Mouse (Mus musculus): ENCODE measurements around the gene Matk. TPM values are rescaled to one million over a fixed set of nuclear protein-coding genes. Genes with fewer than 3 reads are reported as not detected.
A peak's percentile ranks its signal among the peaks of the same experiment; 100 is the strongest.

The Matk gene
- polyA plus RNA-seq, 1 experiment from 2014 or later, result 3.4 TPM

DNA sequence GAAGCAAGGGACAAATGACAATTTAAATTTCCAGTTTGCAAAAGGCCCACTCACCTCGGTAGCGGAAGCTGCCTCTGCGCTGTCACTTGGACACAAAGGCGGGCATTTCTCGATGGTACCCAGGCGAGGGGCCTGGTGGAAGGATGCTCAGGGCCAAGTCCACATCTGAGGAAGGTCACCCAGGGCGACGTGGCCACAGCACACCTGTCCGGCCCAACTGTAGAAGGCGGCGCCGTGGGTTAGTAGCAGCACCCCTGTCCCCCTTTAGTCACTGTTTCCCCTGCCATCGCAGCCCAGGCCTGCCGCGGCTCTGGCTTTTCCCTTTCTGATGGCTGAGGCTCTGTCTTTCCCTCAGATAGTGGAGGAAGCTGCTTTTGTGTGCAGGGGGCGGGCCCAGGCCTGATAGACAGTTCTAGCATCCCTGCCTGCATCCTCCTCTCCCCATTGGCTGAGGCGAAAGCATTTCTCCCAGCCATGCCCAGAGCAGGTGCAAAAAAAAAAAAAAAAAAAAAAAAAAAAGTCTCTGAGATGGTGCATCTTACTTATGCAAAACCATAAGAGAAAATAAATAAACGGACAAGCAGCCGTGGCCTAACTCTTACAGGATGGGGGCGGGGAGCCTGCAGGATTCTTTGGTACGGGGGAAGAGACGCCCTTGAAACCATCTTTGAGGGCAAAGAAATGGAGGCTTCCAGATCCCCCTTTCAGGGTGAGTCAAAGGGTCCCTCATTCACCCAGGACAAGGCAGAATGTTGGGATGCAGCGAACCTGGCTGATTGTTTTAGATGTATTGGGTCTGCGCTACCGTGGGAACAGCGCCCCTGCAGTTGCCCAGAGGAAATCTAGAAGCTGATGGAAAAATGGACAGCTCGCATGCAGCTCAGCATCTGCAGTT lies 22.1 kb upstream of the Matk start, which contains the start of gene Atcay:
Gene Atcay (minus strand): TSS at position 396 of the 895 bp plus-strand sequence.
- no peak for ATAC-seq (ENCODE audit: insufficient read depth, low FRiP score, low read depth)
- no peak within 1 kb of the TSS for H3K9ac ChIP-seq

DNA sequence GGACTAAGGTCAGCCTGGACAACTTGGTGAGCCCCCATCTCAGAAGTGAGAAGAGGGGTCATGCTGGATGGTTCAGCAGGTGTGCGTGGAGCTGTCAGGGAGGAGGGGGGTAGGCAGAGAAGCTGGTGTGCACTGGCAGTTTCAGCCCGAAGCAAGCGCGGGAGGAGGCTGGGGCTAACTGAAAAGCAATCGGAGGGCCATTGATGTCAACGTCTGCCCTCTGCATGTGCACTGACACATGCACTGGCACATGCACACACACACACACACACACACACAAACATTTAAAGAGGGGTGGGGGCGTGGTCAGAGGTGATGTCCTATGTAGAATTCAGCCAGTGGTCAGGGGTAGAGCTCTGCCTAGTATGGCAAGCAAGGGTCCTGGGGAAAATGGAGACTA lies 21.3 kb upstream of the Matk start:
- no peak overlapping the region for H3K27ac ChIP-seq
- H3K36me3 ChIP-seq, result no peaks in the 10 kb centered on the region
- no peak overlapping the region for H3K4me3 ChIP-seq (replicated peaks)
- no peak for ATAC-seq (ENCODE audit: insufficient read depth, low FRiP score, low read depth)
- WGBS, result 56% methylated on average over 7 of the region's 7 CpGs
- H3K4me1 ChIP-seq, result peaks cover 10% of the 10 kb centered on the region
- H3K9me3 ChIP-seq, result no peaks in the 10 kb centered on the region
- H3K9ac ChIP-seq, result no peak overlapping the region
- H3K27me3 ChIP-seq (replicated peaks), result peaks cover 31% of the 10 kb centered on the region
- no peak overlapping the region for H3K4me2 ChIP-seq

More for the DNA sequence above, 22.1 kb upstream of the Matk start, which contains the start of gene Atcay:
- peak within 1 kb of the TSS; percentile 35 for H3K4me2 ChIP-seq
- H3K4me1 ChIP-seq, result peaks cover 10% of the 10 kb centered on the region
- H3K4me3 ChIP-seq (replicated peaks), result 0 out of 2 replicates have a peak within 1 kb of the TSS, but pooled peaks have one; percentile 11
- 12% methylated on average over 27 of the region's 27 CpGs for WGBS
- no peaks in the 10 kb centered on the region for H3K36me3 ChIP-seq
- H3K27me3 ChIP-seq (replicated peaks), result peaks cover 31% of the 10 kb centered on the region
- H3K27ac ChIP-seq, result no peak within 1 kb of the TSS
- no peaks in the 10 kb centered on the region for H3K9me3 ChIP-seq

DNA sequence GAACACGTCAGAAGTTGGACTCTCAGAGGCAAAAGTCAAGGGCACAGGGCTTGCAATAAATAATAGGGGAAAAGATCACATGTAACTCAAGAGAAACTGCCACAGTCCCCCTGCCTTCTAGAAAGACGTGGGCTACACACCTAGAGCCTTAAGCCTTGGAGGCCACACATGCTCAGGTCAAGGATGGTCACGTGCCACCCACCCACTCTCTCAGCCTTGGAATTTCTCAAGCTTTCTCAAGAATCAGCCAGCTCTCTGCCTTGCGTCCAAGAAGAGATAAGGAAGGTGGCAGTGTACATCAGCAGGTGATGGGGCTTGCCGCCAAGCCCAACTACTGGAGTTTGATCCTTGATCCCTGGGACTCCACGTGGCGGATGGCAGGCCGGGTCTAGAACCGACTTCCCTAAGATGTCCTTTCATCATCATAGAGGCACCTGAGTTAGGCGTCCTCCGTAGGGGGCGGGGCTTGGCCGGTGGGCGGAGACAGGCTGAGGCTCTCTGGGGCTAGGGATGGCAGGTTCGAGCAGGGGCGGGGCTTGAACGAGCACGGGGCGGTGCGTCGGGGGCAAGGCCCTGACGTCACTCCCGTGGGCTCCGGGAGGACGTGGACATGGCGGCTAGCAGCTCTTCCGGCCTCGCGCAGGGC lies 20.0 kb upstream of the Matk start, which contains the start of gene Zfr2:
Gene Zfr2 (plus strand): TSS at position 576 of the 646 bp plus-strand sequence.
- no peaks in the 10 kb centered on the region for H3K9me3 ChIP-seq
- H3K4me2 ChIP-seq, result peak within 1 kb of the TSS; percentile 65
- peak; percentile 89 for ATAC-seq (ENCODE audit: insufficient read depth, low FRiP score, low read depth)
- H3K36me3 ChIP-seq, result no peaks in the 10 kb centered on the region
- H3K27ac ChIP-seq, result no peak within 1 kb of the TSS
- peak within 1 kb of the TSS; percentile 78 for H3K4me3 ChIP-seq (replicated peaks)
- peaks cover 31% of the 10 kb centered on the region for H3K27me3 ChIP-seq (replicated peaks)
- H3K4me1 ChIP-seq, result peaks cover 10% of the 10 kb centered on the region
- 6% methylated on average over 29 of the region's 29 CpGs for WGBS
- H3K9ac ChIP-seq, result peak within 1 kb of the TSS; percentile 65

DNA sequence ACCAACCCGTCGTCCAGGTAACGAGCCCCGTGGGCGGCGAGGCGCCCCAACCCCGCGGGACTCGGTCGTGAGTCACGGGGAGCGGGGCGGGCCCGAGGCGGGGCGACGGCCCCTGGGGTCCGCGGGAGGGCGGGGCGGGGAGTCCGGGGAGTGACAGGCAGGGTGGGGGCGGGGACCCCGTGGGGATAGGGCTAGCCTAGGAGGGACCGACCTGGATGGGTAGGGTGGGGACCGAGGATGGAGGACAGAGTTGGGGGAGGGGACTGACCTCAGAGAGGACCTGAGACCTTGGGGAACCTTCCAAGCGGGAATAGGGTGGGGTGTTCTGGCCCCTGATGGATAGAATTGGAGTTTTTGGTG lies 19.5 kb upstream of the Matk start:
- H3K4me2 ChIP-seq, result peak overlapping the region; percentile 65
- no peaks in the 10 kb centered on the region for H3K36me3 ChIP-seq
- H3K27me3 ChIP-seq (replicated peaks), result peaks cover 30% of the 10 kb centered on the region
- no peaks in the 10 kb centered on the region for H3K9me3 ChIP-seq
- ATAC-seq (ENCODE audit: insufficient read depth, low FRiP score, low read depth), result peak; percentile 67; the same call in 1 of the 2 replicates
- peaks cover 10% of the 10 kb centered on the region for H3K4me1 ChIP-seq
- WGBS, result under 1% methylated on average over 28 of the region's 28 CpGs
- H3K9ac ChIP-seq, result peak overlapping the region; percentile 65
- peak overlapping the region; percentile 78 for H3K4me3 ChIP-seq (replicated peaks)
- H3K27ac ChIP-seq, result no peak overlapping the region

DNA sequence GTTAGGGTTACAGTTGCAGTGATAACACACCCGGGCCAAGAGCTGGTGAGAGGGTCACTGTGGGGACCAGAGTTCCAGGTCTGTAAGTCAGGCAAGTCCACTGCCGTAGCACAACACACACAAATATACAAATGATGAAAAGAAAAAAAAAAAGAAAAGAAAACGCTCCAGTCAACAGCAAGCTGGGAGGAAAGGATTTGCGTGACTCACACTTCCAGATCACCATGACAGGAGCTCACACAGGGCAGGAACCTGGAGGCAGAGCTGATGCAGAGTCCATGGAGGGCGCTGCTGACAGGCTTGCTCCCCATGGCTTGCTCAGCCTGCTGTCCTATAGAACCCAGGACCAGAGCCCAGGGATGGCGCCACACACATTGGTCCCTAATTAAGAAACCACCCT lies 18.5 kb upstream of the Matk start:
- Histone ChIP-seq H3K4me1 (peaks cover 10% of the 10 kb centered on the region), H3K9ac (no peak overlapping the region), H3K4me3 (replicated peaks) (no peak overlapping the region), H3K4me2 (peak overlapping the region; percentile 65; the same call in 1 of the 2 replicates), H3K36me3 (no peaks in the 10 kb centered on the region), H3K9me3 (no peaks in the 10 kb centered on the region), H3K27me3 (replicated peaks) (peaks cover 23% of the 10 kb centered on the region), H3K27ac (no peak overlapping the region)
- WGBS, result 75% methylated on average over 6 of the region's 6 CpGs
- ATAC-seq (ENCODE audit: insufficient read depth, low FRiP score, low read depth), result no peak

DNA sequence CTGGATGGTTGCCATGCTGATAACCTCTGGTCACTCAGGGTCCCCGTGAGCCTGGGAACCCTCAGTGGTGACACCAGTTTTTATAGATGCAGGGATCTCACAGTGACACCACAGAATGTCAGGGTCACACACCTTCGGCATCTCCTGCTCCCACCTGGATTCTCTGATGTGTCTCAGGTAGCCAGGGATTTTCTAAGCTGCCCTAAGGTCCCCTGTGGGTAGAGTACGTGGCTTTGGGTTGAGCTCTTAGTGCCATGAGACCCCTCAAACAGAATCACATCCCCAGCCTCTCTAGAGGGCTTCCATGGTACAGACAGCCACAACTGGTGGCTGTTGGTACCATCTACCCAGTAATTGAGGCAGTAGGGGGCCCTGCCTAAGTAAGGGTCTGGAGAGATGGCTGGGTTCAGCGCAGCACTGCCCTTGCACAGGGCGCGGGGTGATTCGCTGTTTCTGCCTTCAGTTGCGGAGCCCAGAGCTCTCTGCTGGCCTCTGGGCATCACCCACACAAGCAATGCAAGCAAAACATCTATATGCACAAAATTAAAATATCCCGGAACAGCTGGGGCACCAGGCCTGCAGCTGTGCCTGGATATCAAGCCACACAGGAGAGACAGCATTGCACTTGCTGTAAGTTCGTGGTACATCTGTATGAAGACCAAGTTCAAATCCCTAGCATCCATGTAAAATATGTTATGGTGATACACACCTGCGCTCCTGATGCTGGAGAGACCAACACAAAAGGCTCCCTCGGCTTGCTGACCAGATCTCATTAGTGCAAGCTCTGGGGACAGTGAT lies 16.1 kb upstream of the Matk start:
- ATAC-seq (ENCODE audit: insufficient read depth, low FRiP score, low read depth), result no peak

DNA sequence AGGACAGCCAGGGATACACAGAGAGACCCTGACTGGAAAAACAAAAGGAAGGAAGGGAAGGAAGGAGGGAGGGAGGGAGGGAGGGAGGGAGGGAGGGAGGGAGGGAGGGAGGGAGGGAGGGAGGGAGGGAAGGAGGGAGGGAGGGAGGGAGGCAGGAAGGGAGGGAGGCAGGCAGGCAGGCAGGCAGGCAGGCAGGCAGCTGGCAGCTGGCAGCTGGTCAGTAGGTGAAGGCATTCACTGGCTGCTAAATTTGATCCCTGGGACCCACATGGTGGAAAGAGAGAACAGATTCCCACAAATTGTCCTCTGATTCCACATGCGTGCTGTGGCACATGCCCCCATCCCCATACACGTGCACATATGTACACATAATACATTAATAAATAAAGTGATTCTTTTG lies 14.1 kb upstream of the Matk start:
- Histone ChIP-seq H3K9ac (no peak overlapping the region), H3K4me1 (peaks cover 3% of the 10 kb centered on the region; the same call in 1 of the 2 replicates), H3K27me3 (replicated peaks) (peaks cover 21% of the 10 kb centered on the region), H3K4me2 (no peak overlapping the region), H3K4me3 (replicated peaks) (no peak overlapping the region), H3K9me3 (no peaks in the 10 kb centered on the region), H3K27ac (no peak overlapping the region), H3K36me3 (no peaks in the 10 kb centered on the region)
- no peak for ATAC-seq (ENCODE audit: insufficient read depth, low FRiP score, low read depth)
- 77% methylated on average over 2 of the region's 2 CpGs for WGBS

More for the DNA sequence above, 16.1 kb upstream of the Matk start:
- peaks cover 10% of the 10 kb centered on the region for H3K4me1 ChIP-seq
- no peak overlapping the region for H3K27ac ChIP-seq
- no peak overlapping the region for H3K9ac ChIP-seq
- peaks cover 18% of the 10 kb centered on the region for H3K27me3 ChIP-seq (replicated peaks)
- no peak overlapping the region for H3K4me2 ChIP-seq
- H3K4me3 ChIP-seq (replicated peaks), result no peak overlapping the region
- H3K36me3 ChIP-seq, result no peaks in the 10 kb centered on the region
- WGBS, result 84% methylated on average over 12 of the region's 12 CpGs
- no peaks in the 10 kb centered on the region for H3K9me3 ChIP-seq

DNA sequence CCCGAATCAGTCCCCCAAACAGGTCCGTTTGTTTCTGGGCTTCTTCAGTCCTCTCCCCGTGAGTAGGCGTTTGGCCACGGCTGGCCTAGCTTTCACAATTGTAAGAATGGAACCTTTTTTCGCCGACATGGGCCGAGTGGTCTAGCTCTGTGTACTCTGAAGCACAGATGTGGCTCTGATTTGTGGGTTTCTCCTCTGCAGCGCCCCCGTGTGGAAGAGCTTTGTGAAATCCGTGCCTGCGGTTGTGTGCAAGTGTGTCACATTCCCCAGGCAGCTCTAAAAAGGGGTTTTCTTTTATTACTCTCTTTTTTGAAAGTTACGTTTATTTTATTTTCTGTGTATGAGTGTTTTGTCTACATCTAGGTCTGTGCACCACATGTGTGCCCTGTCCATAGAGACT lies 11.9 kb upstream of the Matk start:
- Histone ChIP-seq H3K9ac (no peak overlapping the region), H3K36me3 (no peaks in the 10 kb centered on the region), H3K4me1 (0 out of 2 replicates have a peak, but pooled peaks cover 3% of the 10 kb centered on the region), H3K27me3 (replicated peaks) (peaks cover 21% of the 10 kb centered on the region), H3K4me2 (no peak overlapping the region), H3K4me3 (replicated peaks) (no peak overlapping the region), H3K27ac (no peak overlapping the region), H3K9me3 (no peaks in the 10 kb centered on the region)
- 24% methylated on average over 13 of the region's 13 CpGs for WGBS
- no peak for ATAC-seq (ENCODE audit: insufficient read depth, low FRiP score, low read depth)

DNA sequence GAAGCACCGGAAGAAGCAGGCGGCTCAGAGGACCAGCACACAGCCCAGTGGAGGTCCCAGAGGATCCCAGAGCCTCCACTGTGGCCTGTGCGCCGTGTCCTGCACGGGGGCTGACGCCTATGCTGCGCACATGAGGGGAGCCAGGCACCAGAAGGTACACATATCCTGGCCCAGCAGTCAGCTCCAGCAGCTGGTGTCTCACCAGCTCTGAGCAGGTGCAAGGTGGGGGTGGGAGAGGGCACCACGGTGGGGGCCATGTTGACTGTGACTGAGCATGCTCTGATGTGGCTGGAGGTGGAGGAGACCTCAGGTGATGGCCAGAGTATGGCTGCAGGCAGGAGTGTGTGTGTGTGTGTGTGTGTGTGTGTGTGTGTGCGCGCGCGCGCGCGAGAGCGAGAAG lies 10.7 kb upstream of the Matk start:
- H3K27ac ChIP-seq, result no peak overlapping the region
- H3K36me3 ChIP-seq, result no peaks in the 10 kb centered on the region
- H3K9ac ChIP-seq, result no peak overlapping the region
- ATAC-seq (ENCODE audit: insufficient read depth, low FRiP score, low read depth), result no peak
- H3K4me2 ChIP-seq, result no peak overlapping the region
- H3K9me3 ChIP-seq, result no peaks in the 10 kb centered on the region
- H3K27me3 ChIP-seq (replicated peaks), result peaks cover 21% of the 10 kb centered on the region
- 89% methylated on average over 16 of the region's 16 CpGs for WGBS
- 0 out of 2 replicates have a peak, but pooled peaks cover 3% of the 10 kb centered on the region for H3K4me1 ChIP-seq
- H3K4me3 ChIP-seq (replicated peaks), result no peak overlapping the region

DNA sequence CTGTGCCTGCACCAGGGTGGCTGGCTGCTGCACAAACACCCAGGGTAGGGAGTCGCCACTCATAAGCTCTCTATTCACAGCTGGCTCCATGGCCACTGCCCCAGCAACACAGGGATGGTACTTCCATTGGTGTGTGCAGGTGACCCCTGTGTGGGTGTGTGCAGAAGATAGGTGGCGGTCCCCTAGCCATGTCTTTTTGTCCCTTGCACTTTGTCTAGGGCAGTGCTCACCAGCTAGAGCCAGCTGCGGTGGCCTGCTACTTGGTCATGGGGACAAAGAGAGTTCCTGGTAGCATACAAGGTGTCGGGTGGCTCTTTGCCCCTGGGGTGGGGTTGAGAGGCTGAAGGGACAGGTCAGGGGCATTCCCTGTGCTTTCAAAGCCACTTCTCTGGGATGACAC lies 8.6 kb upstream of the Matk start:
- no peak overlapping the region for H3K4me3 ChIP-seq (replicated peaks)
- no peak overlapping the region for H3K9ac ChIP-seq
- 79% methylated on average over 4 of the region's 4 CpGs for WGBS
- no peaks in the 10 kb centered on the region for H3K36me3 ChIP-seq
- H3K4me2 ChIP-seq, result 0 out of 2 replicates have a peak overlapping the region, but pooled peaks have one; percentile 13
- peaks cover 21% of the 10 kb centered on the region for H3K27me3 ChIP-seq (replicated peaks)
- no peaks in the 10 kb centered on the region for H3K9me3 ChIP-seq
- H3K27ac ChIP-seq, result no peak overlapping the region
- no peak for ATAC-seq (ENCODE audit: insufficient read depth, low FRiP score, low read depth)
- H3K4me1 ChIP-seq, result 0 out of 2 replicates have a peak, but pooled peaks cover 3% of the 10 kb centered on the region

DNA sequence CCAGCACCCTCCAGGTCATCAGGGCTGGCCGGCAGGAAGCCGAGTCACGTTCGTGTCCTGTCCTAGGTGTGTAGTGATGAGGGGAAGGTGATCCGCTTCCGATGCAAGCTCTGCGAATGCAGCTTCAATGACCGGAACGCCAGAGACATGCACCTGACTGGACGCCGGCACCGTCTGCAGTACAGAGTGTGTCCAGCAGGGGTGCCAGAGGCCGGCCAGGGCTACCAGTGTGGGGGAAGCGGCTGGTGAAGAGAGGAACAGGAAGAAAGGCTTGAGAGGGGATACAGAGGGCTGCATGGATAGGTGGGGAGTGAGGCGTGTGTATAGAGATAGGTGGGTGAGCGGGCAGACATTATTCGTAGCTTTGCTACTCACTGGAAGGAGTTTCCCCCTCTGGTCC lies 8.1 kb upstream of the Matk start:
- H3K9me3 ChIP-seq, result no peaks in the 10 kb centered on the region
- H3K36me3 ChIP-seq, result no peaks in the 10 kb centered on the region
- H3K27ac ChIP-seq, result no peak overlapping the region
- 0 out of 2 replicates have a peak overlapping the region, but pooled peaks have one; percentile 13 for H3K4me2 ChIP-seq
- H3K27me3 ChIP-seq (replicated peaks), result peaks cover 17% of the 10 kb centered on the region
- no peak overlapping the region for H3K4me3 ChIP-seq (replicated peaks)
- H3K4me1 ChIP-seq, result 0 out of 2 replicates have a peak, but pooled peaks cover 3% of the 10 kb centered on the region
- no peak overlapping the region for H3K9ac ChIP-seq
- ATAC-seq (ENCODE audit: insufficient read depth, low FRiP score, low read depth), result peak; percentile 67; the same call in 1 of the 2 replicates
- WGBS, result 9% methylated on average over 17 of the region's 17 CpGs
